Mouse (Mus musculus) urinary bladder, postnatal 14 days (tissue): ENCODE results near the gene Zfp1.
A peak's percentile ranks its signal among the peaks of the same experiment; 100 is the strongest.

Experiments
- DNase-seq: peaks from one replicate; pipeline ENCODE4 v3.0.0; 2021; ENCODE audit warnings: low spot score

Zfp1 gene

DNA sequence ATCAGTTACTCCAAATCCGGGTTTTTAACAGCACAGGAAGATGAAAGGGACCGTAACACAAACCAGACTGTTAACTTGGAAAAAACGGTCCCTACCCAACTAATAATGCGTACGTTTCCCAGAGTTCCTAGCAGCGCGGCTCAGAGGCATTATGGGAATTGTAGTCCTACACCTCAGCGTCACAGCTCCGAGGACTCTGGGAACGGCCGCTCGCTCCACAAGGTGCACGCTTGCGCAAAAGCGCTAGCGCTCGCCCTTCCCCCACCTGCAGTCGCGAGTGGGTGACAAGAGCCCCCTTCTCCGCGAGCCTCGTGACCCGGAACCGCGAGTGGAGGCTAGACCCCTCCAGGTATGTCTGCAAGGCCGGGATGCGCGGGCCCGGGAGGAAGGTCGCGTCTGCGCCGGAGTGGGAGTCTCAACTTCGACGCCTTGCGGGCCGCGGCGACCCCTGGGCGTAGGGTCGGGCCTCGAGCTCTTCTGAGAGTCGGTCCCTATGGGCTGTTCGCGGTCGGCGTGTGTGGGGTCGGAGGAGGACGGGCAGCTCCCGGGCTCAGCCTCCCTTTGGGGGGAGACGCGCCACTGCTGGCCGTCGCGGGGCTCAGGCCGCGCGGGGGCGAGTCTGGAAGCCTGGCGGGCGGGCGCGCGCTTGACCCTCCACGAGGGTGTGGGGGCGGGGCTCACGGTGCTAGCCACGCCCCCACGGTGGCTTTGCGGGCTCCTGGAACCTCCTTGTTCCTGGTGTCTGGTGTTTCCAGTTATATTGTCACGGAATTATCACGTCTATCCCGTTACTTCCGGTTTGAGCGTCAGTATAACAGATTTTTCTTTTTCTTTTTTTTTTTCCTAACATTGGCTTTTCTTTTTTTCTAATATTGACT is at the start of gene Zfp1:
Zfp1 (plus strand) TSS at position 138 of the 878 bp plus-strand sequence.
- DNase-seq: peak; percentile 92

DNA sequence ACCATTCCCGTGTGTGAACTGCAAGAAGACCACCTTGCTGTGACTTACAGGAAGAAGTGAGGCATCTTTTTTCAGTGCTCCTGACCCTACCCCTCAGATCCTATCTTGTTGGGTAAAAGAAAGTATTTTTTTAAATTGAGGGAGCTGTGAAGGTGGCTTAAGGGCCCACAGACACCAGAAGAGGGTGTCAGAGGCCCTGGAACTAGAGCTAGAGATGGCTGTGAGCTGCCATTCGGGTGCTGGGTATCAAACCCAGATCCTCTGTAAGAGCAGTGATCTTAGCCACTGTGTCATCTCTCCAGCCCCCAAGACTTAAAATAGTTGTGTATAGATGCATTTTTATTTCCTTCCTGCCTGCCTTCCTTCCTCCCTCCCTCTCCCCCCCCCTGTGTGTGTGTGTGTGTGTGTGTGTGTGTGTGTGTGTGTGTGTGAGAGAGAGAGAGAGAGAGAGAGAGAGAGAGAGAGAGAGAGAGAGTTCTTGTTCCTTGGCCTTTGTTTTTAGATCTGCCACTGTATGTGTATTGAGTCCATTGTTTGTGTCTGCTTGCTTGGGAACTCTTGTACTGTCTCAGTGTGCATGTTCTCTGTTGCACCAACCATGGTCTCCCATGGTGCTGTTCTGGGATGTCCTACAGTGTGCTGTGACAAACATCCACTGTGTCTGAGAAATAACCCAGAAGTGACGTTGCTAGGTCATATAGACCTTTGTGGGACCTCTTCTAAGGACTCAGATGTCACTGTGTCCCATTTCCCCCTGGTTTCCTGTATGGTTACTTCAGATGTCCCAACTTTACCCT is 49.0 kb upstream of the Zfp1 start:
- no peak for DNase-seq

GRCm38 (mm10) chr8:111594951-111595350 is 48.2 kb upstream of the Zfp1 start:
- no peak for DNase-seq

GRCm38 (mm10) chr8:111595712-111596484 is 47.3 kb upstream of the Zfp1 start:
- DNase-seq: peak; percentile 65

DNA sequence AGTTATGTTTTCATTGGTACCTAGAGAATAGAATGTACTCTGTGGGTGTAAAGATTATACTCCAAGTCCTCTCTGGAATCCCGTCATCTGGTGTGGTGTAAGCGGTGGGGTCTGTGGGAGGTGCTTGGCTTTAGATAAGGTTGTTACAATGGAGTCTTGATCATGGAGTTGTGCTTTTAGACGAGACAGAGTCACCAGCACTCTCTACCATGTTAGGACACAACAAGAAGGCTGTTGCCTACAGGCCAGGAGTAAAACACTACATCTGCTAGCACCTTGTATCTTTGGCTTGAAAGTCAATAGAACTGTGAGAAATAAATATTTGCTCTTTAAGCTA is 46.7 kb upstream of the Zfp1 start:
- DNase-seq: no peak

DNA sequence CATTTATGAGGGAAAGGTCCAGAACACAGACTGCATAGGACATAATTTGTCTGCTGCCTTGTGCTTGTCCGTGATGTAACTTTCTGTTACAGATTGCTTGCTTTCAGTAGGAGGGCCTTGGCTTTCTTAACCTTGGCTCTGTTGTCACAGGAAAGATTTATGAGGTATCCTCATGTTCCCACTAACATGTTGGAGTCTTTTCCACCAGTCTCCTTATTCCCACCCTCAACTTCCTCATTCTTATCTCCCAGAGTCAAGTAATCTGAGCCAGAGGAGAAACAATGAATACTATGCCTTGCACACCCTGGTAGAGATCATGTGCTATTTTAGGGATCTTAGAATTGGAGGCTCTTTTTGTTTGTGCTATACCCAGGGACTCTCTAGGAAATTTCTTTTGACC is 45.9 kb upstream of the Zfp1 start:
- DNase-seq: peak; percentile 33

- DNase-seq: no peak
These were observed 43.3 kb upstream of the Zfp1 start for GRCm38 (mm10) chr8:111599707-111600444.

GRCm38 (mm10) chr8:111602050-111602449 is 41.2 kb upstream of the Zfp1 start:
- no peak for DNase-seq

- peak; percentile 17 for DNase-seq
These were observed 38.2 kb upstream of the Zfp1 start for GRCm38 (mm10) chr8:111604986-111605385.

DNA sequence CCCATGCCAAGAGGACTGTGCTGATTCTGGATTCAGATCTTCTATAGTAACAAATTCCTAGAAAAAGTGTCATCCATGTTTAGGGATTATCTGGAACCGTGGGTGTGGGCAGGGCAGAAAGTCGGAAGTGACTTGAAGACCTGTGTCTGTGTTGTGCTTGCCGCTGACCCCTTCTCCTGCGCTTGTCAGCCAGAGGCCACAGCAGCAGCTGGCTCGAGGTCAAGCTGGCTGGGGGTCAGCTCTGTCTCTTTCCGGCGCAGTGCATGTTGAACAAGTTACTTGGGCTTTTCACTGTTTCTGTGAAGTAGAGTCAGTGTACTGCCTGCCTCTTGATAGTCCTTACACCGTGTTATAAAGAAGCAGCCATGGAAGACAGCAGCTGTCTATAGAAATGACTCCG is 36.2 kb upstream of the Zfp1 start:
- no peak for DNase-seq

- DNase-seq: no peak
These were observed 35.8 kb upstream of the Zfp1 start for GRCm38 (mm10) chr8:111607414-111607813.

DNA sequence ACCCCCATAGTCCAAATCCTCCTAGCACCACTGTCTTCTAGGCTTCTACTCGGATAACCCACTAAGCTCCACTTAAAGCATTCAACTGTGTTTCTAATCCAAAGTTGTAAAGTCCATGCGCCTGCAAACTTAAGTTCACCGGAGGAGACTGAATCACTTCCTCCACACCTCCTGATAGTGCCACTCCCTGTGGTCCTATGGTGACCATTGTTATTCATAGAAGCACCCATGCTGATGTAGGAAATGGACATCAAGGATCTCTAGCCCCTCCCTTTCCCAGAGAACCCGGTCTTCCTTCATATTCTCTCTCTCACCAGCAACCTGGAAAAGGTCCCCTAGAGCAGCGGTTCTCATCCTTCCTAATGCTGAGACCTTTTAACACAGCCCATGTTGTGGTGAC is 30.0 kb upstream of the Zfp1 start:
- no peak for DNase-seq

DNA sequence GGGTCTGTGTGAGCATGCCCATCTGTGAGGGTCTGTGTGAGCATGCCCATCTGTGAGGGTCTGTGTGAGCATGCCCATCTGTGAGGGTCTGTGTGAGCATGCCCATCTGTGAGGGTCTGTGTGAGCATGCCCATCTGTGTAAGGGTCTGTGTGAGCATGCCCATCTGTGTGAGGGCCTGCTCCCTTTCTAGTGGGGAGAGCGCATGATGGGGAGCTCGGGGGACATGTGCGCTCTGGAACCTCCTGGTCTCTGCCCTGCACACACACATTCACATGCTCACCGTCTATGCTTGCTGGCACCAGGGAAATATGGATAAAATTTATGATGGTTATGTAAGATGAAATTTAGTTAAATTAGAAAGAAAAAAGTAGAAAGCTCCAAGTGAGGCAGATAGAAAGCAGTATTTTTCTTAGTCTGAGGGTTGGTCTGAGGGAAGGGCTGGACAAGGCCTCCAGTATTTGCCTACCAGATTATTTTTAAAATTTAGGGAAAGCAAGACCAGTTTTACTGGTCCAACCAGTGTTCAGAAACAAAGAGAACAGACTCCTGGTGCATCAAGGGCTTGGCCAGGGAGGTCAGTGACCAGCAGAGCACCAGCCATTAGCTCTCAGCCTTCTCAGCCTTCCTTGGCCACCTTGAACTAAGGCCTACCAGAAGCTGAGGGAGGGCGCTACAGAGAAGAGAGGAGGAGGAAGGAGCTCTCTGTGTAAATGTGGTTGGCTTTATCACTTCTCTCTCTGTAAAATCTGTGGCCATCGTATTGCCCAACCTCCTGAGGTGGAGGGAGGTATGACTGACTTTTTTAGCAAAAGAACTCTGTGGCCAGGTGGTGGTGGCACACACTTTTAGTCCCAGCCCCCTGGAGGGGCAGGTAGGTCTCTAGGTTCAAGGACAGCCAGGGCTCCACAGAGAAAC is 28.2 kb upstream of the Zfp1 start:
- DNase-seq: peak; percentile 35

GRCm38 (mm10) chr8:111617812-111618211 is 25.4 kb upstream of the Zfp1 start:
- DNase-seq: no peak

DNA sequence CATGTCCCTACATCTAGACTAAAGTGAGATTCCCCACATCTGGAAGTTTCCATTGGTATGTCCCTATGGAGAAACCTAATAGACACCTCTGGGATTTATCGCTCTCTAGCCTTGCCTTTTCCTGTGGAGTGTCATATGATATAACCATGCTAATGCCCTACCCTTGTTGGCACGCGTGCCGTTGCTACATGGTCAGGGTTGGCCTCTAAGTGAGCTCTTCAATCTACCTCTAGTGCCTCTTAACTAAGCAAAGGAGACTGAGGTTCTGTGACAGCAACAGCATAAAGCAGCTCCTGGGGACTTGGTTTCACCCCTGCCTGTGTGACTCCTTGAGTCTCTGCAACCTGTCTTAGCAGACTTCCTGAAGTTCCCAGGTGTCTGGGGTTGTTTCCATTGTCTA is 24.9 kb upstream of the Zfp1 start:
- DNase-seq: no peak

GRCm38 (mm10) chr8:111619936-111620335 is 23.3 kb upstream of the Zfp1 start:
- no peak for DNase-seq

DNA sequence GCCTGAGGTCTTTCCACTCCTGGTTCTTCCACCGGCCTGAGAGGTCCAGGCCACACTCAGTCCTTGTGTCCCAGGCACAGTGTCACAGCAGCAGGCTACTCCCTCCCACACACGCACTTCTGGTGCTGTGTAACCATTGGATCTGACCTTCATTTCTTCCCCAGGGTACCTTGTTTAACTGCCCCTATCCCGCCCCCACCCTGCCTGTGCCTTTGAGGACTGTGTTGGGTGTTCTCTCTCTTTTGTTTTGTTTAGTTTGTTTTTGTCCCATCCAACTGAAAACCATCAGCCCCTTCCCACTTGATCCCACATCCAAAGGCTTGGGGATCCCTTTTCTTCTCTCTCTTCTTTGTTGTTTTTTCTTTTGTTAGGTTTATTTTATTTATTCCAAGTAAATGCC is 21.1 kb upstream of the Zfp1 start:
- DNase-seq: no peak

DNA sequence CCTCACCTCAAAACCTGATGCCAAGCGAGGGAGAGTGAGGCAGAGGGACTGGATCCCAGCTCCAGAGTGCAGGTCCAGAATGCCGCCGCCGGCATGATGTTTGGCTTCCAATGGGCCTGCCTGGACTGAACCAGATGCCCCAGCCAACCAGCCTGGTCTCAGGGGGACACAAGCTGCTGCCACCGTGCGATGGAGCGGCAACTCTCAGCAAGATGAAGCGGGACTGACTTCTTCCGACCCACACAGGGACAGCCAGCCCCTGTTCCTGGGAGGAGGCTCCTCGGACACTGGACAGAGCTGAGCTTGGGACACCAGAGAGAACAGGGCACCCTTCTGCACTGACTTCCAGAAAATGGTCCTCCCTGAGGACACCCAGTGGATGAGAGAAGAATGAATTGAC is 20.6 kb upstream of the Zfp1 start:
- DNase-seq: no peak

DNA sequence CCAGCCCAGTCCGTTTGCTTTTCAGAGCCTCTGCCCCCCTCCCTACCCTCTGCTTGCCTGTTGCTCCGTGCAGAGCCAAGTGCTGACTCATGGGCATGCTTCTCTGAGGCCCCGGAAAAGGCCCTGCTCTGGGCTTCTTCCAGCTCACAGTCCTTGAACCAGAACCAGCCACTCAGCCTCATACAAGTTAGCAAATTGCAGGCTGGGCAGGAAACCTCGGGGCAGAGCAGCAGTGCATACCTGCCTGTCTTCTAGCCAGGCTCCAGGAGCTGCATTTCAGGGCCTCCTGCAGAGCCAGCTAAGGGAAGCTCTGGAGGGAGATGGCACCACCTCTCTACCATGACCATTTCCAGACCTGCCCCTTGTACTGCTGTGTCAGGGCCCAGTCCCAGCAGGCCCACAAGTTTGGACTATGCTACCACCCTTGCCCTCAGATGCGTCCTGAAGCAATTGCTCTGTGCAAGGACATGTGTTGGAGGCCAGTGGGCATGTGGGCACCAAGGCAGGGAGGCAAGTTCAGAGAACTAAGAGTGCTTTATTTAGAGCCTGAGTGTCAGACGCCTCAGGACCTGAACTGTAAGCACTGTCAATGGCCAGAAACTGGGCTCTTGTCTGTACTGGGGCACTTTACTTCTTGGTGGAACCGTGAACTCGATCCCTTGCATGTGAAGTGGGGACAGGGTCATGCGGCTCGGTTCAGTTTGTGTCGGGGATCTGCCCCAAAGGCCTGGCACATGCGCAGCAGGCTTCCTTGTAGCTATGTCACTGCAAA is 18.9 kb upstream of the Zfp1 start:
- DNase-seq: peak; percentile 80

GRCm38 (mm10) chr8:111624853-111625221 is 18.4 kb upstream of the Zfp1 start:
- no peak for DNase-seq
